Mouse (Mus musculus): ENCODE data around the gene Slc10a7. TPM values are rescaled to one million over a fixed set of nuclear protein-coding genes. Genes with fewer than 3 reads are reported as not detected.

The Slc10a7 gene
- polyA plus RNA-seq, 1 experiment from 2014 or later: 6.9 TPM

DNA sequence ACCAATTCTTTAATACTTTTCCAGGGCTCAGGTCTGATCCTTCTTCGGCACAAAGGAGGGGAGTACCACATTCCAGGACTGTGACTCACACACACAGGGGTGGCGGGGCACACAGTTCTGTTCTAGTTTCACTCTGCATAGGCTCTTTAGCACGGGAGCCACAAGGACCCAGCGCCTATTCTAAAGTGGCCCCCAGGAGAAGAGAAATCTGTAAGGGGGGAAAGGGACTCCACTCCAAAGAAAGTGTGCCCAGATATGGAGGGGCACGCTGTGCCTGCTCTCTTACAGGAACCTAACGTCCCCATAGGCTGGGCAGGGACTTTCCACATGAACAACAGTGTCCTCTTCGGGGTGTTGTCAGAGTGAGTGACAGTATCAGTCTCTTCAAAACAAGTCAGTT, 262.1 kb downstream of the Slc10a7 start:
- H3K9ac ChIP-seq: no peak overlapping the region
- no peaks in the 10 kb centered on the region for H3K9me3 ChIP-seq (replicated peaks)
- no peak for ATAC-seq (ENCODE audit: insufficient read depth)
- H3K27me3 ChIP-seq: no peaks in the 10 kb centered on the region
- no peak overlapping the region for H3K4me3 ChIP-seq (replicated peaks)
- H3K4me1 ChIP-seq (replicated peaks): no peaks in the 10 kb centered on the region
- H3K27ac ChIP-seq (replicated peaks): no peak overlapping the region
- no peaks in the 10 kb centered on the region for H3K36me3 ChIP-seq (replicated peaks)
- H3K4me2 ChIP-seq: no peak overlapping the region
- 51% methylated on average over 7 of the region's 7 CpGs for WGBS (ENCODE audit: insufficient replicate concordance)

DNA sequence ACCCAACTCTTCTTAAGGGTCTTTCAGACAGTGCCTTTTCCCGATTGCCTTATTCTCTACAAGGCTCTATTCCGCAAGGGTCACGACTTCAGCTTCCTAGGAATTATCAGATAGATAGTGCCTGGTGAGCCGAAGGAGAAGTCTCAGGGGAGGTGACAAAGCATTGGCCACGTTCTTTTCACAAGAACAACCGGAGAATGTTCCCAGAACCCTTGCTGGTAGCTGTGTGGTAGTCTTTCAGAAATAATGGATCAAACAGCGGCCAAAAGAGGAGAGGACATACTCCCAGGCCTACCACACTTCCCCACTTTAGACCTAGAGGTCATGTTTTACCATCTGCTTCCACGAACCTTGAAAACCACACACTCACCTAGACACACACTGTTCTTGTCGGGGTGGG, 267.7 kb downstream of the Slc10a7 start:
- no peak for ATAC-seq (ENCODE audit: insufficient read depth)
- H3K4me1 ChIP-seq (replicated peaks): no peaks in the 10 kb centered on the region
- WGBS (ENCODE audit: insufficient replicate concordance): 70% methylated on average over 9 of the region's 9 CpGs
- no peaks in the 10 kb centered on the region for H3K36me3 ChIP-seq (replicated peaks)
- no peak overlapping the region for H3K27ac ChIP-seq (replicated peaks)
- no peak overlapping the region for H3K4me3 ChIP-seq (replicated peaks)
- H3K9ac ChIP-seq: no peak overlapping the region
- H3K9me3 ChIP-seq (replicated peaks): no peaks in the 10 kb centered on the region
- no peak overlapping the region for H3K4me2 ChIP-seq
- H3K27me3 ChIP-seq: no peaks in the 10 kb centered on the region

Other genes starting within 250 kb of the Slc10a7 start
- gene Pou4f2, start 72.7 kb upstream of the Slc10a7 start, polyA plus RNA-seq (2015; fragmentation: Nextera tagmentation; extraction: Ambion mirVana): not detected in 2 replicates
- 78.4 and 83.7 TPM in 2 replicates for gene Rbmxl1, start 448 bp upstream of the Slc10a7 start, polyA plus RNA-seq (2015; fragmentation: Nextera tagmentation; extraction: Ambion mirVana)